Mouse (Mus musculus) skeletal muscle tissue, postnatal 0 days (tissue): Measurements from ENCODE around the gene Errfi1. TPM values are rescaled to one million over a fixed set of nuclear protein-coding genes. Genes with fewer than 3 reads are reported as not detected.

Source experiments
- polyA plus RNA-seq: library from polyadenylated mRNA; unstranded; fragments of >200 nt; fragmentation: Nextera tagmentation; extraction: Ambion mirVana; gene quantifications from 2 replicates; pipeline ENCODE4 v1.2.1, GENCODE M21; 2015

Gene Errfi1
- 12.5 and 16.0 TPM in 2 replicates for polyA plus RNA-seq

DNA sequence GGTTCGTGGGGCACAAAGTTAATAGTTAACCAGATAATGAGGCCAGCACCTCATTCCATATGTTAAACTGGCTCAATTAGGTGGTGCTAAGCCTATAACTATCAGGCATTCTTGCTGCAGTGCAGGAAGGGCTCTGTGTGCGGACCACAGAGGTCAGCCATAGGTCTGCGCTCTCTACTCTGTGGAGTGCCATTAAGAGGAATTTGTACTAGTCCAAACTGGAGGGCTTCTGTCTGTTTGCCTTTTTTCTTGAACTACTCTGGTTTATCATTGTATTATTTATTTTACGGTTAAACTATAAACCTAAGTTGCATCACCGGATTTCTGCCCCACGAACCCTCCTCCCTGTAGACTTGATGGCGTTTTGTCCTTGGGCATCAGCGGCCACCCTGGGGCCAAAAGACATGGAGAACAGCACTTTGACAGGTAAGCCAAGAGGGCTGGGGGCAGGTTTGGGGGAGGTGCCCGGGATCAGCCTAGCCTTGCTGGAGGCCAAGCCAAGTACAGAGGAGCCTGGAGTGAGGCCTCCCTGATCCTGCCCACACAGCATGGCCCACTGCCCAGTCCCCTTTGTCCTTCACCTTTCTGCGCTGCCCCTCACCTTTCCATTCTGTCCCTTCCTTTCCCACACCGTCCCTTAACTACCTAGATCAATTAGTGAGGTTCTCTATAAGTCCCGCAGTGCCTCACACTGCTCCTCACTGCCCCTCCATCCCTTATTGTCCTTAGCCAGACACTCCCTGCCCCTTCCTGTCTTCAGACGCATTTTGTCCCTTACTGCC lies at the start of gene Errfi1:
TSS of gene Errfi1 (plus strand) at position 240 of the 782 bp plus-strand sequence.

DNA sequence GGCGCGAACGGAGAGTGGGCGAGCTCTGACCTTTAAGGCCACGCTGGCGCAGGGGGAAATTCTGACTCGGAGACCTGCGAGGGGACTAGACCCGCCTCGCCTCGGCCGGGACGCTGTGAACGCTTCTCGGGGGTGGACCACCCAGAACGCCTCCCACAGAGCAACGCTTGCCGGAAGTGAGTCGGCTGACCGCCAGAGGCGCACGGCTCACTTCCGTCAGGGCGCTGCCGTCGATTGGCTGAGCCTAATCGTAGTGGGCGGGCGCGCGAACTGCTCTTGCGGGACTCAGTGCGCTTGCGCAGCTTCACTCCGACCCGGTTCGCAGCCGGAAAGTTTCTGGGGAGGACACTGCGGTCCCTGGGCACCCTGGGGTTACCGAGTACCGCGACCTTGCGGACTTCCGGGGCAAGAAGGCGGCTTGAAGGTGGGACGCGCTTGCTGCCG lies 60.6 kb downstream of the Errfi1 start, which contains the start of the genes Park7 and Tnfrsf9:
TSS of gene Park7 (minus strand) at position 148 of the 444 bp plus-strand sequence.
TSS of gene Tnfrsf9 (plus strand) at position 273 of the 444 bp plus-strand sequence.

Other genes with a start within 250 kb of the Errfi1 start
- gene Slc45a1, start 201.7 kb upstream of the Errfi1 start, polyA plus RNA-seq = not detected in 2 replicates
- gene Park7, start 60.5 kb downstream of the Errfi1 start, polyA plus RNA-seq = 354 and 366 TPM in 2 replicates
- gene Tnfrsf9, start 60.6 kb downstream of the Errfi1 start, polyA plus RNA-seq = 0.47 and 1.4 TPM in 2 replicates
- not detected in 2 replicates for gene Uts2, start 143.2 kb downstream of the Errfi1 start, polyA plus RNA-seq
- 3.9 and 4.2 TPM in 2 replicates for gene Per3, start 190.7 kb downstream of the Errfi1 start, polyA plus RNA-seq
- 75.4 and 89.4 TPM in 2 replicates for gene Vamp3, start 204.0 kb downstream of the Errfi1 start, polyA plus RNA-seq
- gene Gm13090, start 235.7 kb downstream of the Errfi1 start, polyA plus RNA-seq = not detected in 2 replicates